Mouse (Mus musculus) lung, embryonic 14.5 days (tissue): ENCODE measurements at regions not wholly inside any gene's neighbourhood (a gene's known extent, or its start where the extent isn't known, plus 50 kb on each side); places are given as distances from the start of the nearest gene placed in this dataset. TPM values are rescaled to one million over a fixed set of nuclear protein-coding genes. Genes with fewer than 3 reads are reported as not detected.

Experiments used
- ATAC-seq: fragments of 200-750 bp; cut with Nextera tagmentation; 2 replicates; pipeline ENCODE4 v1.8.0; 2017; ENCODE audit warnings: mild to moderate bottlenecking, moderate TSS enrichment, moderate library complexity; ENCODE audit not compliant: insufficient read depth
- DNase-seq: peaks from one replicate; pipeline ENCODE4 v3.0.0-alpha.2; 2015
- H3K27ac ChIP-seq: fragments of 300-500 bp; sonication (generic); 2 replicates; pipeline ENCODE4 v1.5.1; 2014; ENCODE audit warnings: low read depth, mild to moderate bottlenecking, moderate library complexity
- H3K27me3 ChIP-seq: fragments of 300-500 bp; sonication (generic); 2 replicates; pipeline ENCODE4 v1.6.1; 2014; ENCODE audit warnings: low read length, control low read depth; ENCODE audit not compliant: insufficient read depth
- H3K36me3 ChIP-seq: fragments of 300-500 bp; sonication (generic); 2 replicates; pipeline ENCODE4 v1.6.1; 2014; ENCODE audit warnings: control low read depth; ENCODE audit not compliant: insufficient read depth
- H3K4me1 ChIP-seq: fragments of 300-500 bp; sonication (generic); 2 replicates; pipeline ENCODE4 v1.6.1; 2014; ENCODE audit warnings: antibody characterized with exemption, control low read depth; ENCODE audit not compliant: insufficient read depth
- H3K4me2 ChIP-seq: fragments of 300-500 bp; sonication (generic); 2 replicates; pipeline ENCODE4 v1.6.1; 2014; ENCODE audit warnings: mild to moderate bottlenecking
- H3K4me3 ChIP-seq: fragments of 300-500 bp; sonication (generic); 2 replicates; pipeline ENCODE4 v1.5.1; 2014; ENCODE audit warnings: low read depth, low read length
- H3K9ac ChIP-seq: fragments of 300-500 bp; sonication (generic); 2 replicates; pipeline ENCODE4 v1.6.1; 2014
- H3K9me3 ChIP-seq: fragments of 300-500 bp; sonication (generic); 2 replicates; pipeline ENCODE4 v1.6.1; 2016; ENCODE audit warnings: low read depth, low read length, control low read depth
- CTCF ChIP-seq: IDR thresholded peaks from 2 replicates; pipeline ENCODE4 v1.5.1; 2016; ENCODE audit warnings: antibody characterized with exemption, low read depth
- WGBS: fragments of 180-500 bp; shearing (Covaris S2); extraction: QIAGEN DNeasy Blood & Tissue Kit; methylation state at CpG from one replicate; pipeline ENCODE4 v1.1.7; 2014; 5-methylcytosine and 5-hydroxymethylcytosine counted together
- microRNA-seq: library from miRNA; unstranded; fragments of <30 nt; microRNA quantifications from one replicate; pipeline ENCODE4, GENCODE M21; 2016; ENCODE audit warnings: borderline number of aligned reads

GRCm38 (mm10) chr10:25000231-25001222, 73.2 kb upstream of the Arg1 start:
- Histone ChIP-seq H3K36me3 (no peaks in the 10 kb centered on the region), H3K9me3 (no peaks in the 10 kb centered on the region), H3K27me3 (no peaks in the 10 kb centered on the region), H3K4me3 (no peak overlapping the region), H3K4me1 (no peaks in the 10 kb centered on the region), H3K9ac (no peak overlapping the region), H3K4me2 (no peak overlapping the region), H3K27ac (no peak overlapping the region)
- TF ChIP-seq CTCF = no peak
- WGBS = 75% methylated on average over 20 of the region's 20 CpGs
- DNase-seq = no peak
- no peak for ATAC-seq

DNA sequence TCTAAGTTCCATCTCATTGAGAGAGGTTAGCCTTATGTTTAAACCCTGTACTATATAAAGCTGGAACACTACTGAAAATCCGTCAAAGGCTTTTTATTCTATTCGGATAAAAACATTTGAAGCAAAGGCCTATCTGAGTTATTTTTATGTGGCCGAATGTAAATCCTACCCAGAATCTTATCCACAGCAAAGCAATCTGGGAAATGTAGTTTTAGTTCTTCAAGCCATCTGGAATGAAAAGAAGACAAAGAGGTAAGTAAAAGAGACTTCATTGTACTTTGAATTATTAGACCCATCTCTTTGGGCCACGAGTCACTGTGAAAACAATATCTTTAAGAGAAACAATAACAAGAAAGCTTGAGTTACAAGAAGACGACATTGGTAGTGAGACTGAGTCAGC, 72.5 kb upstream of the Arg1 start:
- Histone ChIP-seq H3K36me3 (no peaks in the 10 kb centered on the region), H3K9ac (no peak overlapping the region), H3K9me3 (no peaks in the 10 kb centered on the region), H3K4me1 (no peaks in the 10 kb centered on the region), H3K4me2 (no peak overlapping the region), H3K4me3 (no peak overlapping the region), H3K27ac (no peak overlapping the region), H3K27me3 (no peaks in the 10 kb centered on the region)
- DNase-seq (no peak), ATAC-seq (no peak)
- WGBS = 76% methylated on average over 5 of the region's 5 CpGs
- TF ChIP-seq CTCF = no peak

DNA sequence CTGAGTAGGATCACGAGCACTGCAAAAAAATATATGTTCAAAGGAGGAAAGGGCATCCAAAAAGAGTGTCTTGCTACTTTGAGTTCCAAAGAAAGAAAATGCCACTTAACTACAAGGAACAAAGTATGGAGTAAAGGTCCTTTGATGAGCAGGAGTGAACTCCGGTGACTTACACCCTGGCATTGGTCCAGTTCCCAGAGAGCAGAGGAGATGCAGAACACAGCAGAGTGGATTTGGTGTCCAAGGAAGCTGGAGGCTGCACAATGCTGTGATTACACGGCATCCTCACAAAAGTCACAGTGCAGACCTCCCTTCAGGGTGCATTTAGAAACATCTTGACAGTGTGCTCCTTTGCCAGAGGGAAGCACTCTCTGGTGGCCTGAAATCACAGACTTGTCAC, 70.4 kb upstream of the Arg1 start:
- Histone ChIP-seq H3K9me3 (no peaks in the 10 kb centered on the region), H3K4me2 (no peak overlapping the region), H3K4me3 (no peak overlapping the region), H3K36me3 (no peaks in the 10 kb centered on the region), H3K27ac (no peak overlapping the region), H3K27me3 (no peaks in the 10 kb centered on the region), H3K4me1 (no peaks in the 10 kb centered on the region), H3K9ac (no peak overlapping the region)
- ATAC-seq (no peak), DNase-seq (no peak)
- TF ChIP-seq CTCF = no peak
- WGBS = 72% methylated on average over 3 of the region's 3 CpGs

DNA sequence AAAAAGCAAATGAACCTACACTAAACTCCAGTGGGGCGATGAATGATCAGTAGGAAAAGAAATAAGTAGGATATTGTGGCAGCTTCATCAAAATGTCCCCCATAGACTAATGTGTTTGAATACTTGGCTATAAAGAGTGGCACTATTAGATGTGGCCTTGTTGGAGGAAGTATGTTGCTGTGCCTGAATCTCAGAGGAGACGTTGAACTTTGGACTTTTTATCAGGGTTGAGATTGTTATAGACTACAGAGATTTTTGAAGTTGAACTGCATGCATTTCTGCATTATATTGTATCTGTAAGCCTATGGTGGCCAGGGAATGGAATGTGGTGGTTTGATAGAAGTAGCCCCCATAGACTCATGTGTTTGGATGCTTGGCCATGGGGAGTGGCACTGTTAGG, 68.5 kb upstream of the Arg1 start:
- Histone ChIP-seq H3K4me3 (no peak overlapping the region), H3K27me3 (no peaks in the 10 kb centered on the region), H3K4me1 (no peaks in the 10 kb centered on the region), H3K36me3 (no peaks in the 10 kb centered on the region), H3K27ac (no peak overlapping the region), H3K4me2 (no peak overlapping the region), H3K9me3 (no peaks in the 10 kb centered on the region), H3K9ac (no peak overlapping the region)
- ATAC-seq = no peak
- DNase-seq = no peak
- 86% methylated on average over 2 of the region's 2 CpGs for WGBS
- no peak for TF ChIP-seq CTCF

- H3K27ac ChIP-seq = no peak overlapping the region
These were observed 62.8 kb upstream of the Arg1 start for GRCm38 (mm10) chr10:24989965-24990653.

DNA sequence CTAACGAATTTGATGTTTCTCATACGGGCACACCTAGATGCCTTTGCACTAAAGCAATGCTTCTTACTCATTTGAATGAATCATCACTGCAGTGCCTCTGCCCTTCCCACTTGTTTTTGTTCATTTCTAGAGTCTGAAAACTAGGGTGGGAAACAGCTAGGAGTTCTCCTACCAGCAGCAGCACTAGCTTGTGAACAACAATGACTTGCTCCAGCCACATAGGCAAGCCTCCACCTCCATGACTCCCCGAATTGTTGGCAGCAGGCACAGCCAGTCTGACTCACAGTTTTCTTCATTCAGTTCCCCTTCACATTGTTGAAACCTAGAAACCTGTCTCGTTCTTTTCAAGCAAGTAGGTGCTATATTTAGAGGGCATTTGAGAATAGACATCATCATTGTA, 57.5 kb upstream of the Arg1 start:
- Histone ChIP-seq H3K36me3 (no peaks in the 10 kb centered on the region), H3K4me3 (no peak overlapping the region), H3K4me1 (no peaks in the 10 kb centered on the region), H3K4me2 (no peak overlapping the region), H3K9ac (no peak overlapping the region), H3K27ac (no peak overlapping the region), H3K27me3 (no peaks in the 10 kb centered on the region), H3K9me3 (no peaks in the 10 kb centered on the region)
- no peak for DNase-seq
- no peak for ATAC-seq
- no peak for TF ChIP-seq CTCF
- WGBS = 88% methylated on average over 4 of the region's 4 CpGs

More at GRCm38 (mm10) chr10:24989965-24990653, 62.8 kb upstream of the Arg1 start:
- 92% methylated on average over 2 of the region's 2 CpGs for WGBS
- Histone ChIP-seq H3K36me3 (no peaks in the 10 kb centered on the region), H3K27me3 (no peaks in the 10 kb centered on the region), H3K4me2 (no peak overlapping the region), H3K4me1 (no peaks in the 10 kb centered on the region), H3K9me3 (no peaks in the 10 kb centered on the region), H3K9ac (no peak overlapping the region), H3K4me3 (no peak overlapping the region)
- TF ChIP-seq CTCF = no peak
- ATAC-seq (no peak), DNase-seq (no peak)

- Histone ChIP-seq H3K4me1 (no peaks in the 10 kb centered on the region), H3K9me3 (no peaks in the 10 kb centered on the region), H3K36me3 (no peaks in the 10 kb centered on the region), H3K9ac (no peak overlapping the region), H3K4me3 (no peak overlapping the region), H3K27me3 (no peaks in the 10 kb centered on the region), H3K4me2 (no peak overlapping the region), H3K27ac (no peak overlapping the region)
- DNase-seq (no peak), ATAC-seq (no peak)
- TF ChIP-seq CTCF = no peak
- 82% methylated on average over 3 of the region's 3 CpGs for WGBS
These were observed 54.5 kb upstream of the Arg1 start for GRCm38 (mm10) chr10:24981763-24982162.

Small RNA genes lying in the stretch of these regions (microRNA-seq; reads per million reads assigned to microRNA genes)
- gene Gm22566 = not detected
